In the genomic region with DNA sequence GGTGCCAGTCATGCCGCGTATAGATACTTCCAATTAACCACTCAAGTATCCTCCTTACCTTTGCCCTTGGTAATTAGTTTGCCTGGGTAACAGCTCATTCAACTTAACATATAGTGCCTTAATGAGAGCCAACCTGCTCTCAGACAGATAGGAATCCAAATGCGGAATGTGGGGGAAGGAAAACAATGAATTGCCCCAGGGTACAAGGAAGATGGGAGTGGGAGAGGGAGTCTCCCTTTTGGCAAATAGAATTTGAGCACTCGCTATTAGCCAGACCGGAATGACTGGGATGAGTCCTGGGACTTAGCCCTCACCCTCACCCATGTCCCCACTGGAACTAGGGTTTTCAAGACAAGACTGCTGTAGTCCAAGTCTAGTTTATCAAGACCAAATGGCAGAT, we compare ENCODE assay signal across 7 mouse cellular contexts. TPM values are rescaled to one million over a fixed set of nuclear protein-coding genes. Genes with fewer than 3 reads are reported as not detected.
DNase-seq lines count a peak whose midpoint lies in the region; ATAC-seq and TF ChIP-seq lines count a peak whose summit lies in the region.

No protein-coding gene starts in this region.

- H3K4me2 ChIP-seq in neural tube, embryonic 11.5 days (ENCODE audit: low read depth): peak overlapping the region; percentile 95
- peak overlapping the region; percentile 69 for H3K4me2 ChIP-seq in forebrain, embryonic 16.5 days (ENCODE audit: low read length)
- H3K4me2 ChIP-seq in liver, embryonic 14.5 days (ENCODE audit: low read depth): peak overlapping the region; percentile 46

- no peaks in the 10 kb centered on the region for H3K27me3 ChIP-seq in neural tube, embryonic 11.5 days (ENCODE audit: control insufficient read depth, insufficient read depth, low read length)
- H3K27me3 ChIP-seq in forebrain, embryonic 16.5 days (replicated peaks; ENCODE audit: control insufficient read depth, insufficient read depth, low read length): peaks cover 10% of the 10 kb centered on the region
- peaks cover 33% of the 10 kb centered on the region for H3K27me3 ChIP-seq in liver, embryonic 14.5 days (ENCODE audit: control insufficient read depth, insufficient read depth, low read length)

- peaks cover 20% of the 10 kb centered on the region for H3K4me1 ChIP-seq in neural tube, embryonic 11.5 days (ENCODE audit: control insufficient read depth, insufficient read depth, low read length)
- H3K4me1 ChIP-seq in forebrain, embryonic 16.5 days (replicated peaks; ENCODE audit: control insufficient read depth, insufficient read depth, low read length): peaks cover 26% of the 10 kb centered on the region
- H3K4me1 ChIP-seq in liver, embryonic 14.5 days (replicated peaks; ENCODE audit: control insufficient read depth in 2 of 2, insufficient read depth in 2 of 2, low read length in 1 of 2): no peaks in the 10 kb centered on the region

- DNase-seq in neural tube, embryonic 11.5 days (ENCODE audit: low spot score): no peak
- DNase-seq in neural tube, embryonic 10.5 days (ENCODE audit: extremely low spot score, low spot score): no peak
- DNase-seq in liver, embryonic 14.5 days (ENCODE audit: low read depth in 3 of 3, low spot score in 3 of 3): no peak
- no peak for DNase-seq in thymus, postnatal 36 days
- no peak for DNase-seq in left cerebral cortex, adult 11 months (ENCODE audit: low spot score)
- DNase-seq in left cerebral cortex, adult 9 months (ENCODE audit: low spot score in 2 of 2): no peak

- H3K9ac ChIP-seq in neural tube, embryonic 11.5 days (ENCODE audit: low read length): peak overlapping the region; percentile 81; the same call in 1 of the 2 replicates
- H3K9ac ChIP-seq in forebrain, embryonic 16.5 days (replicated peaks; ENCODE audit: low read depth, low read length): peak overlapping the region; percentile 74; the same call in 1 of the 2 replicates
- no peak overlapping the region for H3K9ac ChIP-seq in liver, embryonic 14.5 days (replicated peaks)

- H3K27ac ChIP-seq in neural tube, embryonic 11.5 days (ENCODE audit: low read depth, low read length): no peak overlapping the region
- no peak overlapping the region; the same call in 1 of the 2 replicates for H3K27ac ChIP-seq in forebrain, embryonic 16.5 days (ENCODE audit: low read length)
- no peak overlapping the region for H3K27ac ChIP-seq in liver, embryonic 14.5 days

- no peaks in the 10 kb centered on the region for H3K9me3 ChIP-seq in neural tube, embryonic 11.5 days (ENCODE audit: control insufficient read depth, low read length)
- no peaks in the 10 kb centered on the region for H3K9me3 ChIP-seq in forebrain, embryonic 16.5 days (ENCODE audit: control insufficient read depth, low read length)
- H3K9me3 ChIP-seq in liver, embryonic 14.5 days (ENCODE audit: control insufficient read depth, low read length): no peaks in the 10 kb centered on the region

- no peak for TF ChIP-seq CTCF in liver, embryonic 14.5 days (IDR thresholded peaks at IDR 0.05; ENCODE audit: low read depth)

- 1% methylated on average over 5 of the region's 5 CpGs for WGBS in neural tube, embryonic 11.5 days
- 9% methylated on average over 5 of the region's 5 CpGs for WGBS in forebrain, embryonic 16.5 days
- WGBS in liver, embryonic 14.5 days (ENCODE audit: insufficient replicate concordance): 17% methylated on average over 5 of the region's 5 CpGs

- peak overlapping the region; percentile 91; the same call in 1 of the 2 replicates for H3K4me3 ChIP-seq in neural tube, embryonic 11.5 days (ENCODE audit: low read depth, low read length)
- peak overlapping the region; percentile 65 for H3K4me3 ChIP-seq in forebrain, embryonic 16.5 days (replicated peaks; ENCODE audit: low read length)
- peak overlapping the region in 1 of 2 experiments; percentile 54; a peak in 1 of 4 replicates for H3K4me3 ChIP-seq in liver, embryonic 14.5 days (ENCODE audit: insufficient read depth in 1 of 2, low read depth in 2 of 2, low read length in 2 of 2)

- no peak for TF ChIP-seq EP300 in liver, embryonic 14.5 days (IDR thresholded peaks at IDR 0.05; ENCODE audit: low read depth)

- no peak for ATAC-seq in neural tube, embryonic 11.5 days (ENCODE audit: insufficient read depth, low FRiP score, low TSS enrichment)
- no peak for ATAC-seq in forebrain, embryonic 16.5 days
- no peak for ATAC-seq in liver, embryonic 14.5 days (ENCODE audit: insufficient read depth)

- H3K36me3 ChIP-seq in neural tube, embryonic 11.5 days (ENCODE audit: control insufficient read depth, insufficient read depth, low read length): no peaks in the 10 kb centered on the region
- no peaks in the 10 kb centered on the region for H3K36me3 ChIP-seq in forebrain, embryonic 16.5 days (ENCODE audit: control insufficient read depth, insufficient read depth)
- H3K36me3 ChIP-seq in liver, embryonic 14.5 days (replicated peaks; ENCODE audit: control insufficient read depth, insufficient read depth, low read depth): no peaks in the 10 kb centered on the region

RNA-seq across cellular contexts. Expression of a gene that starts 1.0 kb away (rescaled TPM):
- polyA plus RNA-seq in neural tube, embryonic 11.5 days (2014; fragmentation: Nextera tagmentation; extraction: Ambion mirVana): 11.7 TPM in 2 replicates
- polyA plus RNA-seq in forebrain, embryonic 16.5 days (2015; fragmentation: Nextera tagmentation; extraction: Ambion mirVana): 7.9 and 9.6 TPM in 2 replicates
- 0.92 and 1.1 TPM in 2 replicates for polyA plus RNA-seq in liver, embryonic 14.5 days (2012; rRNA removed)
- polyA plus RNA-seq in liver, embryonic 14.5 days (2014; fragmentation: Nextera tagmentation; extraction: Ambion mirVana): 0.94 and 1.1 TPM in 2 replicates
